Mouse (Mus musculus) lung, adult 2 months (tissue): ENCODE data around the gene Ryr2.

Source experiments
- CTCF ChIP-seq: fragments of 200-500 bp; IDR thresholded peaks from 2 replicates; pipeline ENCODE4 v1.5.1; 2011; ENCODE audit warnings: mild to moderate bottlenecking, low read length, control low read depth; ENCODE audit not compliant: insufficient read depth
- POLR2A ChIP-seq: fragments of 200-500 bp; IDR thresholded peaks from 2 replicates; pipeline ENCODE4 v1.6.1; 2011; ENCODE audit warnings: low read depth, mild to moderate bottlenecking, control low read depth, low read length, borderline replicate concordance; ENCODE audit errors: extremely low read depth

DNA sequence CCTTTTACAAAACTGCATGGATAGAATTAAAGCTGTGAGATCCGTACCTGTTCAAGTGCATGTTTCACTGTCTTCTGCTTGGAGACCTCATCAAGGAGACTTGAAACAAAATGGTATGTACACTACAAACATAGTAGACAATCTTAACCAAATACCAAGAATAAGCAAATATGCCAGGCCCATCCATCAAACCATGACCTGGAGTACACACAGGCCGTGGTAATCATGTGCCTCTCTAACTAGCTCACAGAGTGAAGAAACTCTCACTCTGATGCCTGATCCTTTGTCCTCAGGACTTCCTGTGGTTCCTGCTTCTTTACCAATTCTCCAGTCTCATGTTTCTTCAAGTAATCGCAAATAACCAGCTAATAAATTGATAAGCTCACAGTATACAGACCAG lies 570.9 kb downstream of the Ryr2 start:
- no peak for TF ChIP-seq POLR2A
- no peak for TF ChIP-seq CTCF
